Mouse (Mus musculus): Measurements from ENCODE around the gene Tfdp2. TPM values are rescaled to one million over a fixed set of nuclear protein-coding genes. Genes with fewer than 3 reads are reported as not detected.

Gene Tfdp2
- polyA plus RNA-seq, 1 experiment from 2014 or later: 61.4 TPM

GRCm38 (mm10) chr9:96237391-96237790 lies 41.3 kb downstream of the Tfdp2 start:
- peaks cover 2% of the 10 kb centered on the region for H3K36me3 ChIP-seq (replicated peaks)
- 64% methylated on average over 1 of the region's 1 CpGs for WGBS
- peaks cover 13% of the 10 kb centered on the region; the same call in 1 of the 2 replicates for H3K4me1 ChIP-seq
- H3K9me3 ChIP-seq: no peaks in the 10 kb centered on the region
- no peak overlapping the region for H3K4me3 ChIP-seq
- no peak overlapping the region for H3K27ac ChIP-seq (replicated peaks)
- no peak for DNase-seq (ENCODE audit: low spot score)
- H3K27me3 ChIP-seq (replicated peaks; ENCODE audit: low read depth, poor library complexity, severe bottlenecking): 0 out of 2 replicates have a peak, but pooled peaks cover 5% of the 10 kb centered on the region

DNA sequence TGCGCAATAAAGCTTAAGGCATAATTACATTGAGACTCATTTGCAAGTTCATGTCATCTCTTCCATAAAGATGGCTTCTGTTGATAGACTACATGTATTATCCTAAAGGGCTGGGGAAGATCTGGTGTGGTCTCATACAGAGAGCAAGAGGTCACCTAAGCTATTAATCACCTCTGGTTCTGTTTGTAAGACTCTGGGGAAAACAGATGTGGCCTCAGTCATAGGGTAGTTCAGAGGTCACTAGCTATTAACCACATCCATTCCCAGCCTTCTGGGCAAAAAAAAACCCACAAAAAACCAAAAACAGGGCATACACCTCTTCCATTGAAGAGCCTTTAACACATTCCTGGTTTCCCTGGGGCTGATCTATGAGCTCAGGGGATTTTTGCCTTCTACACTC lies 42.2 kb downstream of the Tfdp2 start:
- Histone ChIP-seq H3K27me3 (replicated peaks; ENCODE audit: low read depth, poor library complexity, severe bottlenecking) (0 out of 2 replicates have a peak, but pooled peaks cover 5% of the 10 kb centered on the region), H3K4me3 (no peak overlapping the region), H3K27ac (replicated peaks) (no peak overlapping the region), H3K36me3 (replicated peaks) (peaks cover 11% of the 10 kb centered on the region), H3K9me3 (no peaks in the 10 kb centered on the region), H3K4me1 (peaks cover 13% of the 10 kb centered on the region; the same call in 1 of the 2 replicates)
- WGBS: 64% methylated on average over 1 of the region's 1 CpGs
- no peak for DNase-seq (ENCODE audit: low spot score)

DNA sequence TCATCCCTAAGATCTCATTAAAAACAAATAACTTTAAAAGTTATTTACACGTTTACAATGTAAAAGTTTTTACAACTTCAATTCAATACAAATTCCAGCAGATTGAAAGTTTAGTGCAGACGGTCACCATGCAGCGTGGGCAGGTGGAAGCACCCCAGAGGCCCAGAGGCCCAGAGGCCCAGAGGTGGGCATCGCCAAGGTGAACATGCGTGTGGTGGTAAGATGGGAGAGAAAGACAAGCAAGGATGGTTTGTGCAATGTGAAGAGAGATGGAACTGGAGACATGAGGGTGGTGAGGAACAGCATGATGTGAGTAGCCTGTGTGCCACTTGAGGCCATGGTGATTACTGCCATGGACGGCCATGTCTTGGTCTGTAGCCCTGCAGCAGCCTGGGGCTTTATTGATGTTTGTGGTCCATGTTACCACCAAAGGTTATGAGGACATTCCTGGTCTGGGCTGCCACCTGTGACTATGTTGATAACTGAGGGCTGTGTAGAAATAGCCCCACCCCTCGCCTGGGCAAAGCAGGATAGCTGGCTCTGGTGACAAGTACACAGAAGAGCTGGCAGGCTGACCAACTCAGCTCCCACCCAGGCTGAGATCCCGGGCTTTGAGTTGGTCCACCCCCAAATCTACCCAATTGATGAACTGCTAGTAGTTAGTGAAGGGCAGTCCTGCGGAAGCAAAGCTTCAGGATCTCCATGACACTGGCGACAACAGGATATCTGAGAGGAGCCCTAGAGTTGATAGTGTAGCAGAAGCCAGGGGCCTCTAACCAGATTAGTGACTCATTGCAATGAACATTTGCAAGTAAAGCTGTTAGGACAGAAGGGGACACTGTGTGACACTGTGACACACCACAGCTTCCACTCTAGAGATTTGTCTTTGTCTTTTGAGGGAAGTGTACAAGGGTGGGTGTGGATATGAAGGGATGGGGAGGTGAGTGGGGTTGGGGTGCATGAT lies 45.3 kb downstream of the Tfdp2 start:
- Histone ChIP-seq H3K27ac (replicated peaks) (no peak overlapping the region), H3K4me1 (peaks cover 13% of the 10 kb centered on the region; the same call in 1 of the 2 replicates), H3K9me3 (no peaks in the 10 kb centered on the region), H3K4me3 (no peak overlapping the region), H3K36me3 (replicated peaks) (peaks cover 13% of the 10 kb centered on the region), H3K27me3 (replicated peaks; ENCODE audit: low read depth, poor library complexity, severe bottlenecking) (0 out of 2 replicates have a peak, but pooled peaks cover 5% of the 10 kb centered on the region)
- no peak for DNase-seq (ENCODE audit: low spot score)
- 89% methylated on average over 10 of the region's 10 CpGs for WGBS

GRCm38 (mm10) chr9:96243915-96244314 lies 47.8 kb downstream of the Tfdp2 start:
- Histone ChIP-seq H3K36me3 (replicated peaks) (peaks cover 13% of the 10 kb centered on the region), H3K27me3 (replicated peaks; ENCODE audit: low read depth, poor library complexity, severe bottlenecking) (0 out of 2 replicates have a peak, but pooled peaks cover 5% of the 10 kb centered on the region), H3K4me3 (no peak overlapping the region), H3K4me1 (0 out of 2 replicates have a peak, but pooled peaks cover 6% of the 10 kb centered on the region), H3K27ac (replicated peaks) (no peak overlapping the region), H3K9me3 (no peaks in the 10 kb centered on the region)
- WGBS: 86% methylated on average over 6 of the region's 6 CpGs
- no peak for DNase-seq (ENCODE audit: low spot score)

- H3K27ac ChIP-seq (replicated peaks): no peak overlapping the region
- no peak for DNase-seq (ENCODE audit: low spot score)
- WGBS: 94% methylated on average over 2 of the region's 2 CpGs
- peaks cover 4% of the 10 kb centered on the region for H3K4me1 ChIP-seq
- H3K36me3 ChIP-seq (replicated peaks): no peaks in the 10 kb centered on the region
- no peak overlapping the region for H3K4me3 ChIP-seq
- no peaks in the 10 kb centered on the region for H3K9me3 ChIP-seq
- H3K27me3 ChIP-seq (replicated peaks; ENCODE audit: low read depth, poor library complexity, severe bottlenecking): no peaks in the 10 kb centered on the region
Measured at GRCm38 (mm10) chr9:96254812-96255211, 58.7 kb downstream of the Tfdp2 start.

- Histone ChIP-seq H3K4me3 (peak overlapping the region; percentile 61), H3K36me3 (replicated peaks) (no peaks in the 10 kb centered on the region), H3K9me3 (no peaks in the 10 kb centered on the region), H3K27me3 (replicated peaks; ENCODE audit: low read depth, poor library complexity, severe bottlenecking) (no peaks in the 10 kb centered on the region), H3K27ac (replicated peaks) (peak overlapping the region; percentile 81; the same call in 1 of the 2 replicates), H3K4me1 (peaks cover 8% of the 10 kb centered on the region)
- peak; percentile 69 for DNase-seq (ENCODE audit: low spot score)
- WGBS: 5% methylated on average over 6 of the region's 6 CpGs
Measured at GRCm38 (mm10) chr9:96258478-96258877, 62.4 kb downstream of the Tfdp2 start.

GRCm38 (mm10) chr9:96259017-96259512 lies 63.0 kb downstream of the Tfdp2 start:
- peaks cover 8% of the 10 kb centered on the region for H3K4me1 ChIP-seq
- H3K27me3 ChIP-seq (replicated peaks; ENCODE audit: low read depth, poor library complexity, severe bottlenecking): no peaks in the 10 kb centered on the region
- WGBS: 2% methylated on average over 5 of the region's 5 CpGs
- H3K27ac ChIP-seq (replicated peaks): peak overlapping the region; percentile 81
- peak; percentile 67 for DNase-seq (ENCODE audit: low spot score)
- peak overlapping the region; percentile 61 for H3K4me3 ChIP-seq
- no peaks in the 10 kb centered on the region for H3K36me3 ChIP-seq (replicated peaks)
- H3K9me3 ChIP-seq: no peaks in the 10 kb centered on the region

- Histone ChIP-seq H3K4me3 (peak overlapping the region; percentile 61), H3K36me3 (replicated peaks) (peaks cover 2% of the 10 kb centered on the region; the same call in 1 of the 2 replicates), H3K27me3 (replicated peaks; ENCODE audit: low read depth, poor library complexity, severe bottlenecking) (no peaks in the 10 kb centered on the region), H3K4me1 (peaks cover 8% of the 10 kb centered on the region), H3K9me3 (no peaks in the 10 kb centered on the region), H3K27ac (replicated peaks) (peak overlapping the region; percentile 81)
- peak; percentile 51 for DNase-seq (ENCODE audit: low spot score)
- 3% methylated on average over 10 of the region's 10 CpGs for WGBS
Measured at GRCm38 (mm10) chr9:96259753-96260520, 63.9 kb downstream of the Tfdp2 start.

- peaks cover 8% of the 10 kb centered on the region; the same call in 1 of the 2 replicates for H3K36me3 ChIP-seq (replicated peaks)
- H3K27ac ChIP-seq (replicated peaks): no peak overlapping the region
- H3K9me3 ChIP-seq: no peaks in the 10 kb centered on the region
- no peaks in the 10 kb centered on the region for H3K27me3 ChIP-seq (replicated peaks; ENCODE audit: low read depth, poor library complexity, severe bottlenecking)
- no peak for DNase-seq (ENCODE audit: low spot score)
- peak overlapping the region; percentile 61; the same call in 1 of the 2 replicates for H3K4me3 ChIP-seq
- 76% methylated on average over 4 of the region's 4 CpGs for WGBS
- peaks cover 8% of the 10 kb centered on the region for H3K4me1 ChIP-seq
Measured at GRCm38 (mm10) chr9:96261101-96261500, 65.0 kb downstream of the Tfdp2 start.

DNA sequence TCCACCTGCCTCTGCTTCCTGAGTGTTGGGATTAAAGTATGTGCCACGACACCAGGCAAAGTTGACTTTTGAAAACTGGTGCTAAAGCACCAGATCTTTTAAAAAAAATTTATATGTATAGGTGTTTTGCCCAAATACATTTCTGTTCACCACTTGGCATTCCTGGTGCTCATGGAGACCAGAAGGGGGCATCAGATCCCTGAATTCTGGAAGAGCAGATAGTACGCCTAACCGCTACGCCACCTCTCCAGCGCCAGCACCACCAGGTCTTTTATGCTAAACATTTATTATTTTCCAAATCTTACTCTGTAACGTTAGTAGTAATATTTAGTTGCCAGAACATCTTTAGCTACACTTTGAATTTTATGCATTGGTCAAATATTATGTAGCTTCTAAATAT lies 65.9 kb downstream of the Tfdp2 start:
- Histone ChIP-seq H3K4me3 (no peak overlapping the region), H3K27ac (replicated peaks) (no peak overlapping the region), H3K9me3 (no peaks in the 10 kb centered on the region), H3K36me3 (replicated peaks) (peaks cover 12% of the 10 kb centered on the region), H3K27me3 (replicated peaks; ENCODE audit: low read depth, poor library complexity, severe bottlenecking) (no peaks in the 10 kb centered on the region), H3K4me1 (peaks cover 8% of the 10 kb centered on the region)
- WGBS: 96% methylated on average over 6 of the region's 6 CpGs
- no peak for DNase-seq (ENCODE audit: low spot score)

DNA sequence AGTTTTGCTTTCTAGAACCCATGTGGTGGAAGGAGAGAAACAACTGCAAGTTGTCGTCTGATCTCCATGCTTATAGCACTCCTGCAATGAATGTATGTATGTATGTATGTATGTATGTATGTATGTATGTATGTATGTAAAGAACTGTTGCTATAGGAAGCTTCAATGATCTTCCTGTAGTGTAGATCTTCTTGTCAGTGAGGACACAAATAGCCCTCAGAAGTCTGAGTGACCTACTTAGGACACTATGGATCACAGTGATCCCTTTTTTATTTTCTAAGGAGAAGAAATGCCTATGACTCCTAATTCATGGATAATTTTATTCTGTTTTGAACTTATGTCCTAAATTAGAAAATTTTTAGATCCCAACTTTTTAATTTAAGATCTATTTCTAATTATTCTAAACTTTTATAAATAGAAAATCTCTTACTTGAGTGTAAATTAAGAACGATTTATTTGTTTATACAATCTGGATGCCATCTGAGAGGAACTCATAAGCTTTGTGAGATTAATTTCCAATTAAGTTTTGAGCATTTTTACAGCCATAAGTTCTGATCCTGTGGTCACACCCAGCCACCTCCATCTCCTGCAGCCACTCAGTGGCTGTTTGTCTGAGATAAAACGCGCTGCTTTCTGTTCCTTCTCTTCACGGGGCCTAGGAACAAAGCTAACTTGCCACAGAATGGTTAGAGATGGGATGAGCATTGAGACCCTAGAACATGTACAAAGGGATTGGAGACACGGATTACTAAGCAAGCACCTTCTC lies 70.9 kb downstream of the Tfdp2 start:
- Histone ChIP-seq H3K4me1 (no peaks in the 10 kb centered on the region), H3K36me3 (replicated peaks) (peaks cover 15% of the 10 kb centered on the region), H3K27me3 (replicated peaks; ENCODE audit: low read depth, poor library complexity, severe bottlenecking) (no peaks in the 10 kb centered on the region), H3K9me3 (no peaks in the 10 kb centered on the region), H3K27ac (replicated peaks) (no peak overlapping the region), H3K4me3 (no peak overlapping the region)
- DNase-seq (ENCODE audit: low spot score): no peak
- WGBS: 91% methylated on average over 6 of the region's 6 CpGs

GRCm38 (mm10) chr9:96267559-96267948 lies 71.5 kb downstream of the Tfdp2 start:
- Histone ChIP-seq H3K4me1 (no peaks in the 10 kb centered on the region), H3K4me3 (no peak overlapping the region), H3K27me3 (replicated peaks; ENCODE audit: low read depth, poor library complexity, severe bottlenecking) (no peaks in the 10 kb centered on the region), H3K36me3 (replicated peaks) (peaks cover 15% of the 10 kb centered on the region), H3K9me3 (no peaks in the 10 kb centered on the region), H3K27ac (replicated peaks) (no peak overlapping the region)
- 75% methylated on average over 1 of the region's 1 CpGs for WGBS
- no peak for DNase-seq (ENCODE audit: low spot score)
